8 mouse cellular contexts compared by ENCODE assay signal in the genomic region with DNA sequence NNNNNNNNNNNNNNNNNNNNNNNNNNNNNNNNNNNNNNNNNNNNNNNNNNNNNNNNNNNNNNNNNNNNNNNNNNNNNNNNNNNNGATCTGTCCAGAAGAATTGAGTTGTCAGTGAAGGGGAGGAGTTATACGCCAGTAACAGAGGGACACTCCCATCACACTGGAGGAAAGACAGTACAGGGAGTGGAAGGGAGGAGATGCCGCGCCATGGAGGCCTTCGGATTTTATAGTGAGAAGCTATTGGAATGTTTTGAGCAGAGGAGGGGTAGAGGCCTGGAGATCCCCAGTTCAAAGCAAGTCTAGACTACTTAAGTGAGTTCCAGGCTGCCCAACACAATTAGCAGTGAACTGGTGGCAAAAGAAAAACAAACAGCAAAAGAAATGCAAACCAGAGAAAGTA. TPM values are rescaled to one million over a fixed set of nuclear protein-coding genes. Genes with fewer than 3 reads are reported as not detected.
DNase-seq lines count a peak whose midpoint lies in the region; ATAC-seq and TF ChIP-seq lines count a peak whose summit lies in the region.

No protein-coding gene starts in this region.

- intact Hi-C loops in left cerebral cortex, adult 2 months (cut with DNase I), result no loop called here
- intact Hi-C loops in left cerebral cortex, postnatal 25 days (cut with DNase I), result no loop called here

- no peaks in the 10 kb centered on the region for H3K4me1 ChIP-seq in embryonic facial prominence, embryonic 11.5 days (ENCODE audit: control insufficient read depth, insufficient read depth, low read length)
- H3K4me1 ChIP-seq in heart, embryonic 14.5 days (ENCODE audit: control insufficient read depth in 2 of 2, insufficient read depth in 2 of 2, low read length in 2 of 2), result peaks cover 0 to 2% of the 10 kb centered on the region in 2 experiments; a peak in 2 of 4 replicates
- no peaks in the 10 kb centered on the region for H3K4me1 ChIP-seq in kidney, postnatal 0 days (replicated peaks; ENCODE audit: insufficient read depth, low read length)
- H3K4me1 ChIP-seq in midbrain, embryonic 10.5 days, result peaks cover 7% of the 10 kb centered on the region

- peak overlapping the region; percentile 36 for H3K4me3 ChIP-seq in left cerebral cortex, adult 2 months
- H3K4me3 ChIP-seq in embryonic facial prominence, embryonic 11.5 days (ENCODE audit: low read depth, low read length), result no peak overlapping the region
- H3K4me3 ChIP-seq in heart, embryonic 14.5 days (ENCODE audit: control insufficient read depth in 1 of 2, insufficient read depth in 1 of 2, low read depth in 1 of 2, low read length in 2 of 2), result peak overlapping the region; percentile 6 to 18; a peak in 3 of 4 replicates
- H3K4me3 ChIP-seq in kidney, postnatal 0 days (replicated peaks; ENCODE audit: low read depth, low read length), result no peak overlapping the region
- peak overlapping the region; percentile 38 for H3K4me3 ChIP-seq in midbrain, embryonic 10.5 days

- H3K27ac ChIP-seq in left cerebral cortex, adult 2 months, result 0 out of 2 replicates have a peak overlapping the region, but pooled peaks have one; percentile 28
- no peak overlapping the region for H3K27ac ChIP-seq in embryonic facial prominence, embryonic 11.5 days (replicated peaks; ENCODE audit: low read depth, low read length)
- H3K27ac ChIP-seq in heart, embryonic 14.5 days (replicated peaks in 1 of 2; ENCODE audit: control insufficient read depth in 1 of 2, insufficient read depth in 1 of 2, low read depth in 2 of 2, low read length in 2 of 2), result peak overlapping the region; percentile 48 to 70
- peak overlapping the region; percentile 68; the same call in 1 of the 2 replicates for H3K27ac ChIP-seq in kidney, postnatal 0 days
- H3K27ac ChIP-seq in midbrain, embryonic 10.5 days (replicated peaks), result peak overlapping the region; percentile 76

- H3K36me3 ChIP-seq in embryonic facial prominence, embryonic 11.5 days (replicated peaks; ENCODE audit: control insufficient read depth, insufficient read depth, low read depth, low read length), result no peaks in the 10 kb centered on the region
- no peaks in the 10 kb centered on the region for H3K36me3 ChIP-seq in heart, embryonic 14.5 days (ENCODE audit: control insufficient read depth, insufficient read depth, low read length)
- no peaks in the 10 kb centered on the region for H3K36me3 ChIP-seq in kidney, postnatal 0 days (ENCODE audit: insufficient read depth, low read length)
- H3K36me3 ChIP-seq in midbrain, embryonic 10.5 days, result no peaks in the 10 kb centered on the region

- no peaks in the 10 kb centered on the region for H3K27me3 ChIP-seq in embryonic facial prominence, embryonic 11.5 days (ENCODE audit: control insufficient read depth, insufficient read depth, low read length)
- no peaks in the 10 kb centered on the region for H3K27me3 ChIP-seq in heart, embryonic 14.5 days (ENCODE audit: control insufficient read depth, insufficient read depth, low read length)
- H3K27me3 ChIP-seq in kidney, postnatal 0 days (ENCODE audit: insufficient read depth, low read length), result no peaks in the 10 kb centered on the region
- H3K27me3 ChIP-seq in midbrain, embryonic 10.5 days (ENCODE audit: low read depth, poor library complexity, severe bottlenecking), result no peaks in the 10 kb centered on the region

- no peak for DNase-seq in left cerebral cortex, adult 2 months (ENCODE audit: extremely low spot score in 1 of 2, low spot score in 2 of 2)
- no peak for DNase-seq in left cerebral cortex, postnatal 25 days (ENCODE audit: low spot score in 2 of 2)
- DNase-seq in embryonic facial prominence, embryonic 11.5 days (ENCODE audit: low spot score), result peak; percentile 22
- DNase-seq in kidney, postnatal 0 days (ENCODE audit: low spot score), result peak; percentile 91
- peak; percentile 44 for DNase-seq in midbrain, embryonic 10.5 days (ENCODE audit: low spot score)
- peak; percentile 64 for DNase-seq in yolk sac, embryonic 10.5 days (ENCODE audit: low spot score)
- no peak for DNase-seq in right cerebral cortex, adult 18-20 months

- H3K4me2 ChIP-seq in embryonic facial prominence, embryonic 11.5 days (ENCODE audit: low read depth, low read length), result peak overlapping the region; percentile 1; the same call in 1 of the 2 replicates
- peak overlapping the region; percentile 53 for H3K4me2 ChIP-seq in heart, embryonic 14.5 days (ENCODE audit: low read length)
- H3K4me2 ChIP-seq in kidney, postnatal 0 days (ENCODE audit: low read length), result peak overlapping the region; percentile 43; the same call in 1 of the 2 replicates

- no peak overlapping the region for H3K9ac ChIP-seq in embryonic facial prominence, embryonic 11.5 days (replicated peaks; ENCODE audit: low read length)
- H3K9ac ChIP-seq in heart, embryonic 14.5 days (ENCODE audit: low read length), result 0 out of 2 replicates have a peak overlapping the region, but pooled peaks have one; percentile 10
- H3K9ac ChIP-seq in kidney, postnatal 0 days (ENCODE audit: low read depth, low read length), result no peak overlapping the region

- no peaks in the 10 kb centered on the region for H3K9me3 ChIP-seq in embryonic facial prominence, embryonic 11.5 days (replicated peaks; ENCODE audit: control insufficient read depth, low read length)
- H3K9me3 ChIP-seq in heart, embryonic 14.5 days (ENCODE audit: control insufficient read depth, low read length), result no peaks in the 10 kb centered on the region
- no peaks in the 10 kb centered on the region for H3K9me3 ChIP-seq in kidney, postnatal 0 days (replicated peaks; ENCODE audit: low read length)
- no peaks in the 10 kb centered on the region for H3K9me3 ChIP-seq in midbrain, embryonic 10.5 days (replicated peaks)

- no peak for TF ChIP-seq CTCF in left cerebral cortex, adult 2 months (IDR thresholded peaks at IDR 0.05)
- no peak for TF ChIP-seq CTCF in kidney, postnatal 0 days (IDR thresholded peaks at IDR 0.05; ENCODE audit: low read depth)

- ATAC-seq in embryonic facial prominence, embryonic 11.5 days (replicated peaks; ENCODE audit: insufficient number of reproducible peaks, low FRiP score, low TSS enrichment, low read depth), result peak; percentile 67; the same call in 1 of the 2 replicates
- peak; percentile 64; the same call in 1 of the 2 replicates for ATAC-seq in heart, embryonic 14.5 days (ENCODE audit: insufficient number of reproducible peaks, insufficient read depth, low FRiP score, low read depth)
- ATAC-seq in kidney, postnatal 0 days (replicated peaks; ENCODE audit: low FRiP score, low read depth), result peak; percentile 84

- WGBS in embryonic facial prominence, embryonic 11.5 days, result 11% methylated on average over 4 of the region's 4 CpGs
- WGBS in heart, embryonic 14.5 days, result 8% methylated on average over 4 of the region's 4 CpGs
- 5% methylated on average over 4 of the region's 4 CpGs for WGBS in kidney, postnatal 0 days
- 9% methylated on average over 4 of the region's 4 CpGs for WGBS in midbrain, embryonic 10.5 days

RNA-seq across cellular contexts. Expression of a gene that starts 33.7 kb away (rescaled TPM):
- 100 to 1,000 TPM; 106 to 110 TPM for total RNA-seq in left cerebral cortex, adult 2 months (2021)
- 100 to 1,000 TPM; 112 to 114 TPM for total RNA-seq in left cerebral cortex, postnatal 25 days (2021)
- 88.5 and 96.1 TPM in 2 replicates for polyA plus RNA-seq in embryonic facial prominence, embryonic 11.5 days (2014; fragmentation: Nextera tagmentation; extraction: Ambion mirVana)
- polyA plus RNA-seq in heart, embryonic 14.5 days (2014; fragmentation: Nextera tagmentation; extraction: Ambion mirVana), result 57.7 and 59.3 TPM in 2 replicates
- 56.7 and 61.8 TPM in 2 replicates for polyA plus RNA-seq in kidney, postnatal 0 days (2015; fragmentation: Nextera tagmentation; extraction: Ambion mirVana)
- 117 and 126 TPM in 2 replicates for polyA plus RNA-seq in midbrain, embryonic 10.5 days (2016; fragmentation: Nextera tagmentation; extraction: Ambion mirVana)

RNA-seq across cellular contexts. Expression of a gene that starts 55.4 kb away (rescaled TPM):
- 10 to 100 TPM; 28.2 to 29.8 TPM for total RNA-seq in left cerebral cortex, adult 2 months (2021)
- 10 to 100 TPM; 30.1 to 32.8 TPM for total RNA-seq in left cerebral cortex, postnatal 25 days (2021)
- 10.4 and 11.5 TPM in 2 replicates for polyA plus RNA-seq in embryonic facial prominence, embryonic 11.5 days (2014; fragmentation: Nextera tagmentation; extraction: Ambion mirVana)
- polyA plus RNA-seq in heart, embryonic 14.5 days (2014; fragmentation: Nextera tagmentation; extraction: Ambion mirVana), result 1.6 and 2.0 TPM in 2 replicates
- polyA plus RNA-seq in kidney, postnatal 0 days (2015; fragmentation: Nextera tagmentation; extraction: Ambion mirVana), result 1.4 and 1.6 TPM in 2 replicates
- 5.1 and 5.9 TPM in 2 replicates for polyA plus RNA-seq in midbrain, embryonic 10.5 days (2016; fragmentation: Nextera tagmentation; extraction: Ambion mirVana)

Comparison
In these comparisons a context has a peak if more than half of its experiments do, and no peak if none do; other contexts are left out.
1. DNase-seq: peak in embryonic facial prominence, embryonic 11.5 days (single experiment), kidney, postnatal 0 days (single experiment), midbrain, embryonic 10.5 days (single experiment) and yolk sac, embryonic 10.5 days (single experiment); none in left cerebral cortex, adult 2 months (0 of 2), left cerebral cortex, postnatal 25 days (0 of 2) and right cerebral cortex, adult 18-20 months (single experiment).
2. H3K4me3 ChIP-seq: peak in left cerebral cortex, adult 2 months (single experiment), heart, embryonic 14.5 days (2 of 2) and midbrain, embryonic 10.5 days (single experiment); none in embryonic facial prominence, embryonic 11.5 days (single experiment) and kidney, postnatal 0 days (single experiment).
3. H3K4me2 ChIP-seq: peak in every context shown above with its lines; median percentile 53 in heart, embryonic 14.5 days; 43 in kidney, postnatal 0 days; 1 in embryonic facial prominence, embryonic 11.5 days.
4. Peak in every context shown above with its lines, with median percentiles within 50 percentile points of each other: ATAC-seq.